Mouse (Mus musculus) myocyte (in vitro differentiated cells): ENCODE measurements at regions not wholly inside any gene's neighbourhood (a gene's known extent, or its start where the extent isn't known, plus 50 kb on each side); places are given as distances from the start of the nearest gene placed in this dataset.
A peak's percentile ranks its signal among the peaks of the same experiment; 100 is the strongest.

Source experiments
- H3K27me3 ChIP-seq: one replicate; pipeline ENCODE4 v1.6.1; 2011; ENCODE audit not compliant: control insufficient read depth, insufficient read depth, insufficient read length
- H3K36me3 ChIP-seq: one replicate; pipeline ENCODE4 v1.6.1; 2011; ENCODE audit not compliant: control insufficient read depth, insufficient read depth
- H3K4me2 ChIP-seq: one replicate; pipeline ENCODE4 v1.6.1; 2011; ENCODE audit warnings: low read depth, control low read depth
- H3K4me3 ChIP-seq: one replicate; pipeline ENCODE4 v1.5.1; 2011; ENCODE audit warnings: mild to moderate bottlenecking, control low read depth, moderate library complexity
- H3K79me2 ChIP-seq: one replicate; pipeline ENCODE4 v1.6.1; 2011; ENCODE audit not compliant: control insufficient read depth, insufficient read depth
- H3ac ChIP-seq: one replicate; pipeline ENCODE4 v1.6.1; 2011; ENCODE audit not compliant: control insufficient read depth, insufficient read length
- CEBPB ChIP-seq: IDR thresholded peaks from 2 replicates; pipeline ENCODE4 v1.6.1; 2011; ENCODE audit warnings: mild to moderate bottlenecking, moderate library complexity; ENCODE audit not compliant: poor library complexity, insufficient read depth, severe bottlenecking
- E2F4 ChIP-seq: IDR thresholded peaks from one replicate; pipeline ENCODE4 v1.6.1; 2011; ENCODE audit warnings: mild to moderate bottlenecking, control low read depth, moderate library complexity; ENCODE audit not compliant: insufficient read depth
- MAX ChIP-seq: IDR thresholded peaks from one replicate; pipeline ENCODE4 v1.6.1; 2011; ENCODE audit warnings: low read depth, mild to moderate bottlenecking, control low read depth
- MYOD1 ChIP-seq, 3 experiments: IDR thresholded peaks; one replicate each; pipeline ENCODE4 v1.6.1; 2011; ENCODE audit warnings: control low read depth in 2 of 3, low read depth in 2 of 3, mild to moderate bottlenecking in 2 of 3, moderate library complexity in 1 of 3; ENCODE audit not compliant: insufficient read length in 2 of 3, control insufficient read depth in 1 of 3
- MYOG ChIP-seq, 3 experiments: IDR thresholded peaks; one replicate each; pipeline ENCODE4 v1.6.1; 2011; ENCODE audit warnings: control low read depth in 2 of 3, low read depth in 2 of 3, mild to moderate bottlenecking in 2 of 3; ENCODE audit not compliant: insufficient read length in 2 of 3, control insufficient read depth in 1 of 3, insufficient read depth in 1 of 3
- POLR2A ChIP-seq: IDR thresholded peaks from one replicate; pipeline ENCODE4 v1.6.1; 2011; ENCODE audit warnings: low read depth, mild to moderate bottlenecking, control low read depth, moderate library complexity; ENCODE audit not compliant: insufficient read length
- POLR2AphosphoS2 ChIP-seq: IDR thresholded peaks from one replicate; pipeline ENCODE4 v1.6.1; 2011; ENCODE audit warnings: low read depth, control low read depth; ENCODE audit not compliant: insufficient read length
- REST ChIP-seq: IDR thresholded peaks from one replicate; pipeline ENCODE4 v1.6.1; 2011; ENCODE audit warnings: mild to moderate bottlenecking, control low read depth, moderate library complexity; ENCODE audit not compliant: insufficient read depth, insufficient read length
- SRF ChIP-seq: IDR thresholded peaks from one replicate; pipeline ENCODE4 v1.6.1; 2011; ENCODE audit warnings: low read depth; ENCODE audit not compliant: control insufficient read depth, insufficient read length
- TCF12 ChIP-seq: IDR thresholded peaks from one replicate; pipeline ENCODE4 v1.6.1; 2011; ENCODE audit warnings: mild to moderate bottlenecking, control low read depth; ENCODE audit not compliant: poor library complexity, insufficient read depth, severe bottlenecking
- TCF3 ChIP-seq: IDR thresholded peaks from one replicate; pipeline ENCODE4 v1.6.1; 2011; ENCODE audit warnings: low read depth, control low read depth; ENCODE audit not compliant: insufficient read length
- USF1 ChIP-seq: IDR thresholded peaks from one replicate; pipeline ENCODE4 v1.6.1; 2011; ENCODE audit warnings: low read depth, mild to moderate bottlenecking, control low read depth, moderate library complexity

- Histone ChIP-seq H3K4me3 (no peak overlapping the region), H3K36me3 (no peaks in the 10 kb centered on the region), H3K27me3 (no peaks in the 10 kb centered on the region), H3K4me2 (no peak overlapping the region), H3K79me2 (no peaks in the 10 kb centered on the region), H3ac (no peak overlapping the region)
- TF ChIP-seq MYOG (IDR thresholded peaks at IDR 0.05; ENCODE audit: control insufficient read depth in 1 of 3, insufficient read depth in 1 of 3, insufficient read length in 2 of 3, low read depth in 2 of 3) (no peak), CEBPB (peak; percentile 99)
Observed at GRCm38 (mm10) chr14:82065173-82065572, 2081.3 kb downstream of the Olfm4 start.

- no peak for TF ChIP-seq TCF12
- no peak for TF ChIP-seq MYOG (IDR thresholded peaks at IDR 0.05; ENCODE audit: control insufficient read depth in 1 of 3, insufficient read depth in 1 of 3, insufficient read length in 2 of 3, low read depth in 2 of 3)
- no peak for TF ChIP-seq REST
- no peak for TF ChIP-seq TCF3
- no peak for TF ChIP-seq POLR2AphosphoS2
- TF ChIP-seq E2F4: no peak
- no peak for TF ChIP-seq USF1
- no peak for TF ChIP-seq SRF
- no peaks in the 10 kb centered on the region for H3K79me2 ChIP-seq
- no peak overlapping the region for H3K4me3 ChIP-seq
- no peaks in the 10 kb centered on the region for H3K36me3 ChIP-seq
- H3K27me3 ChIP-seq: no peaks in the 10 kb centered on the region
- H3ac ChIP-seq: no peak overlapping the region
- H3K4me2 ChIP-seq: peak overlapping the region; percentile 19
Observed at GRCm38 (mm10) chr14:82101643-82102042, 2117.8 kb downstream of the Olfm4 start.

- TF ChIP-seq SRF: no peak
- no peak for TF ChIP-seq POLR2A
- TF ChIP-seq MYOG (IDR thresholded peaks at IDR 0.05; ENCODE audit: control insufficient read depth in 1 of 3, insufficient read depth in 1 of 3, insufficient read length in 2 of 3, low read depth in 2 of 3): no peak
- Histone ChIP-seq H3K4me2 (no peak overlapping the region), H3K79me2 (no peaks in the 10 kb centered on the region), H3K36me3 (no peaks in the 10 kb centered on the region), H3K27me3 (no peaks in the 10 kb centered on the region), H3K4me3 (no peak overlapping the region), H3ac (no peak overlapping the region)
Observed at GRCm38 (mm10) chr14:82112851-82113250, 2129.0 kb downstream of the Olfm4 start.

GRCm38 (mm10) chr14:82148827-82149498 lies 2165.1 kb downstream of the Olfm4 start:
- H3ac ChIP-seq: no peak overlapping the region
- H3K4me2 ChIP-seq: no peak overlapping the region
- H3K4me3 ChIP-seq: no peak overlapping the region
- H3K36me3 ChIP-seq: no peaks in the 10 kb centered on the region
- TF ChIP-seq REST (no peak), POLR2AphosphoS2 (no peak), E2F4 (no peak), MYOD1 (IDR thresholded peaks at IDR 0.05; ENCODE audit: control insufficient read depth in 1 of 3, insufficient read length in 2 of 3, low read depth in 2 of 3) (no peak), SRF (no peak), USF1 (no peak), MAX (no peak), TCF12 (no peak), POLR2A (no peak), MYOG (IDR thresholded peaks at IDR 0.05; ENCODE audit: control insufficient read depth in 1 of 3, insufficient read depth in 1 of 3, insufficient read length in 2 of 3, low read depth in 2 of 3) (no peak), TCF3 (no peak), CEBPB (no peak)
- H3K27me3 ChIP-seq: no peaks in the 10 kb centered on the region
- H3K79me2 ChIP-seq: no peaks in the 10 kb centered on the region

- H3ac ChIP-seq: no peak overlapping the region
- no peaks in the 10 kb centered on the region for H3K36me3 ChIP-seq
- H3K27me3 ChIP-seq: no peaks in the 10 kb centered on the region
- no peak overlapping the region for H3K4me3 ChIP-seq
- H3K4me2 ChIP-seq: no peak overlapping the region
- TF ChIP-seq POLR2AphosphoS2 (no peak), MYOD1 (IDR thresholded peaks at IDR 0.05; ENCODE audit: control insufficient read depth in 1 of 3, insufficient read length in 2 of 3, low read depth in 2 of 3) (no peak), REST (no peak), SRF (no peak), TCF3 (no peak), MAX (no peak), USF1 (no peak), CEBPB (no peak)
- no peaks in the 10 kb centered on the region for H3K79me2 ChIP-seq
Observed at GRCm38 (mm10) chr14:82185334-82185733, 2201.5 kb downstream of the Olfm4 start.
